Mouse (Mus musculus) limb, embryonic 13.5 days (tissue): ENCODE measurements at regions not wholly inside any gene's neighbourhood (a gene's known extent, or its start where the extent isn't known, plus 50 kb on each side); places are given as distances from the start of the nearest gene placed in this dataset.
A peak's percentile ranks its signal among the peaks of the same experiment; 100 is the strongest.

Experiments
- ATAC-seq: fragments of 200-750 bp; cut with Nextera tagmentation; 2 replicates; pipeline ENCODE4 v1.8.0; 2017; ENCODE audit warnings: low read depth, moderate number of reproducible peaks, moderate TSS enrichment; ENCODE audit not compliant: low FRiP score
- H3K27ac ChIP-seq: fragments of 300-500 bp; sonication (generic); 2 replicates; pipeline ENCODE4 v1.5.1; 2015; ENCODE audit warnings: inconsistent platforms, mild to moderate bottlenecking, moderate library complexity
- H3K27me3 ChIP-seq: fragments of 300-500 bp; sonication (generic); 2 replicates; pipeline ENCODE4 v1.6.1; 2015; ENCODE audit warnings: mild to moderate bottlenecking, inconsistent platforms
- H3K36me3 ChIP-seq: fragments of 300-500 bp; sonication (generic); 2 replicates; pipeline ENCODE4 v1.6.1; 2015; ENCODE audit warnings: inconsistent platforms, mild to moderate bottlenecking, moderate library complexity
- H3K4me1 ChIP-seq: fragments of 300-500 bp; sonication (generic); 2 replicates; pipeline ENCODE4 v1.6.1; 2015; ENCODE audit warnings: inconsistent platforms
- H3K4me2 ChIP-seq: fragments of 300-500 bp; sonication (generic); replicated peaks from 2 replicates; pipeline ENCODE4 v1.6.1; 2015; ENCODE audit warnings: inconsistent platforms, mild to moderate bottlenecking, moderate library complexity
- H3K4me3 ChIP-seq: fragments of 300-500 bp; sonication (generic); 2 replicates; pipeline ENCODE4 v1.5.1; 2015; ENCODE audit warnings: moderate library complexity, mild to moderate bottlenecking, inconsistent platforms
- H3K9ac ChIP-seq: fragments of 300-500 bp; sonication (generic); 2 replicates; pipeline ENCODE4 v1.6.1; 2015; ENCODE audit warnings: mild to moderate bottlenecking, inconsistent platforms
- H3K9me3 ChIP-seq: fragments of 300-500 bp; sonication (generic); 2 replicates; pipeline ENCODE4 v1.6.1; 2016; ENCODE audit warnings: inconsistent platforms
- WGBS: fragments of 180-500 bp; shearing (Covaris S2); methylation state at CpG from one replicate; pipeline ENCODE4 v1.1.7; 2015; 5-methylcytosine and 5-hydroxymethylcytosine counted together

GRCm38 (mm10) chr4:142853924-142854323 lies 358.9 kb downstream of the Prdm2 start:
- Histone ChIP-seq H3K36me3 (no peaks in the 10 kb centered on the region), H3K27ac (no peak overlapping the region), H3K9me3 (no peaks in the 10 kb centered on the region), H3K4me3 (no peak overlapping the region), H3K9ac (no peak overlapping the region), H3K4me2 (no peak overlapping the region), H3K4me1 (peaks cover 13% of the 10 kb centered on the region; the same call in 1 of the 2 replicates), H3K27me3 (no peaks in the 10 kb centered on the region)
- ATAC-seq, result no peak
- WGBS, result 91% methylated on average over 15 of the region's 15 CpGs

GRCm38 (mm10) chr4:142845066-142845696 lies 367.6 kb downstream of the Prdm2 start:
- no peak overlapping the region for H3K27ac ChIP-seq
- H3K9me3 ChIP-seq, result no peaks in the 10 kb centered on the region
- ATAC-seq, result no peak
- H3K4me1 ChIP-seq, result peaks cover under 1% of the 10 kb centered on the region; the same call in 1 of the 2 replicates
- no peak overlapping the region for H3K4me2 ChIP-seq
- H3K9ac ChIP-seq, result no peak overlapping the region
- no peaks in the 10 kb centered on the region for H3K27me3 ChIP-seq
- no peaks in the 10 kb centered on the region for H3K36me3 ChIP-seq
- no peak overlapping the region for H3K4me3 ChIP-seq
- 68% methylated on average over 6 of the region's 6 CpGs for WGBS

GRCm38 (mm10) chr4:142839540-142839939 lies 373.3 kb downstream of the Prdm2 start:
- Histone ChIP-seq H3K9me3 (no peaks in the 10 kb centered on the region), H3K4me3 (no peak overlapping the region), H3K4me1 (peaks cover 13% of the 10 kb centered on the region), H3K9ac (no peak overlapping the region), H3K27ac (no peak overlapping the region), H3K27me3 (no peaks in the 10 kb centered on the region), H3K4me2 (no peak overlapping the region), H3K36me3 (no peaks in the 10 kb centered on the region)
- ATAC-seq, result peak; percentile 32; the same call in 1 of the 2 replicates
- WGBS, result 37% methylated on average over 4 of the region's 4 CpGs

- Histone ChIP-seq H3K36me3 (no peaks in the 10 kb centered on the region), H3K27me3 (no peaks in the 10 kb centered on the region), H3K9me3 (no peaks in the 10 kb centered on the region), H3K9ac (no peak overlapping the region), H3K4me3 (no peak overlapping the region), H3K27ac (no peak overlapping the region; the same call in 1 of the 2 replicates), H3K4me2 (no peak overlapping the region), H3K4me1 (peaks cover 13% of the 10 kb centered on the region)
- no peak for ATAC-seq
- WGBS, result 63% methylated on average over 4 of the region's 4 CpGs
Measured at GRCm38 (mm10) chr4:142838363-142838964, 374.3 kb downstream of the Prdm2 start.

- Histone ChIP-seq H3K4me1 (peaks cover 13% of the 10 kb centered on the region), H3K9ac (no peak overlapping the region), H3K4me3 (no peak overlapping the region), H3K27me3 (no peaks in the 10 kb centered on the region), H3K4me2 (no peak overlapping the region), H3K36me3 (no peaks in the 10 kb centered on the region), H3K9me3 (no peaks in the 10 kb centered on the region), H3K27ac (no peak overlapping the region)
- no peak for ATAC-seq
- WGBS, result 80% methylated on average over 4 of the region's 4 CpGs
Measured at GRCm38 (mm10) chr4:142837636-142838035, 375.2 kb downstream of the Prdm2 start.

GRCm38 (mm10) chr4:142829711-142830110 lies 383.1 kb downstream of the Prdm2 start:
- 83% methylated on average over 7 of the region's 7 CpGs for WGBS
- no peak overlapping the region for H3K9ac ChIP-seq
- no peaks in the 10 kb centered on the region for H3K27me3 ChIP-seq
- no peaks in the 10 kb centered on the region for H3K9me3 ChIP-seq
- peaks cover 26% of the 10 kb centered on the region for H3K4me1 ChIP-seq
- H3K27ac ChIP-seq, result no peak overlapping the region
- ATAC-seq, result no peak
- H3K4me2 ChIP-seq, result no peak overlapping the region
- no peak overlapping the region for H3K4me3 ChIP-seq
- no peaks in the 10 kb centered on the region for H3K36me3 ChIP-seq

GRCm38 (mm10) chr4:142828969-142829368 lies 383.8 kb downstream of the Prdm2 start:
- Histone ChIP-seq H3K27me3 (no peaks in the 10 kb centered on the region), H3K4me1 (peaks cover 26% of the 10 kb centered on the region), H3K36me3 (no peaks in the 10 kb centered on the region), H3K27ac (no peak overlapping the region), H3K4me2 (no peak overlapping the region), H3K9ac (no peak overlapping the region), H3K9me3 (no peaks in the 10 kb centered on the region), H3K4me3 (no peak overlapping the region)
- ATAC-seq, result no peak
- WGBS, result 30% methylated on average over 10 of the region's 10 CpGs

GRCm38 (mm10) chr4:142826250-142826893 lies 386.4 kb downstream of the Prdm2 start:
- H3K36me3 ChIP-seq, result no peaks in the 10 kb centered on the region
- H3K4me1 ChIP-seq, result peaks cover 26% of the 10 kb centered on the region
- peak overlapping the region; percentile 51 for H3K4me2 ChIP-seq
- ATAC-seq, result peak; percentile 82
- 0 out of 2 replicates have a peak overlapping the region, but pooled peaks have one; percentile 5 for H3K4me3 ChIP-seq
- no peak overlapping the region for H3K9ac ChIP-seq
- H3K9me3 ChIP-seq, result no peaks in the 10 kb centered on the region; the same call in 1 of the 2 replicates
- H3K27ac ChIP-seq, result no peak overlapping the region
- 20% methylated on average over 13 of the region's 13 CpGs for WGBS
- no peaks in the 10 kb centered on the region for H3K27me3 ChIP-seq

- Histone ChIP-seq H3K4me1 (peaks cover 26% of the 10 kb centered on the region), H3K4me3 (no peak overlapping the region), H3K4me2 (peak overlapping the region; percentile 51), H3K9me3 (no peaks in the 10 kb centered on the region; the same call in 1 of the 2 replicates), H3K27ac (no peak overlapping the region), H3K27me3 (no peaks in the 10 kb centered on the region), H3K36me3 (no peaks in the 10 kb centered on the region), H3K9ac (no peak overlapping the region)
- no peak for ATAC-seq
- 33% methylated on average over 5 of the region's 5 CpGs for WGBS
Measured at GRCm38 (mm10) chr4:142825786-142826185, 387.0 kb downstream of the Prdm2 start.

GRCm38 (mm10) chr4:142818440-142818839 lies 394.4 kb downstream of the Prdm2 start:
- Histone ChIP-seq H3K36me3 (no peaks in the 10 kb centered on the region), H3K27ac (no peak overlapping the region), H3K27me3 (no peaks in the 10 kb centered on the region), H3K9me3 (no peaks in the 10 kb centered on the region; the same call in 1 of the 2 replicates), H3K9ac (no peak overlapping the region), H3K4me1 (no peaks in the 10 kb centered on the region), H3K4me3 (no peak overlapping the region), H3K4me2 (no peak overlapping the region)
- no peak for ATAC-seq
- WGBS, result 73% methylated on average over 6 of the region's 6 CpGs

- Histone ChIP-seq H3K4me1 (no peaks in the 10 kb centered on the region), H3K4me3 (no peak overlapping the region), H3K27ac (no peak overlapping the region), H3K4me2 (no peak overlapping the region), H3K9me3 (no peaks in the 10 kb centered on the region), H3K36me3 (no peaks in the 10 kb centered on the region), H3K9ac (no peak overlapping the region), H3K27me3 (no peaks in the 10 kb centered on the region)
- no peak for ATAC-seq
- WGBS, result 77% methylated on average over 1 of the region's 1 CpGs
Measured at GRCm38 (mm10) chr4:142816986-142817385, 395.8 kb downstream of the Prdm2 start.

- no peaks in the 10 kb centered on the region for H3K9me3 ChIP-seq
- no peak overlapping the region for H3K9ac ChIP-seq
- H3K36me3 ChIP-seq, result no peaks in the 10 kb centered on the region
- no peaks in the 10 kb centered on the region for H3K27me3 ChIP-seq
- no peak overlapping the region for H3K27ac ChIP-seq
- H3K4me1 ChIP-seq, result peaks cover 6% of the 10 kb centered on the region; the same call in 1 of the 2 replicates
- WGBS, result 88% methylated on average over 2 of the region's 2 CpGs
- ATAC-seq, result no peak
- H3K4me2 ChIP-seq, result no peak overlapping the region
- no peak overlapping the region for H3K4me3 ChIP-seq
Measured at GRCm38 (mm10) chr4:142803819-142804218, 409.0 kb downstream of the Prdm2 start.
